Mouse (Mus musculus): Measurements from ENCODE around the gene Ovch2.
"Not testable (repeated sequence)": the region's sequence is repeated elsewhere in the genome, so short reads cannot be mapped to it uniquely, and the experiment has no call there.

The Ovch2 gene

DNA sequence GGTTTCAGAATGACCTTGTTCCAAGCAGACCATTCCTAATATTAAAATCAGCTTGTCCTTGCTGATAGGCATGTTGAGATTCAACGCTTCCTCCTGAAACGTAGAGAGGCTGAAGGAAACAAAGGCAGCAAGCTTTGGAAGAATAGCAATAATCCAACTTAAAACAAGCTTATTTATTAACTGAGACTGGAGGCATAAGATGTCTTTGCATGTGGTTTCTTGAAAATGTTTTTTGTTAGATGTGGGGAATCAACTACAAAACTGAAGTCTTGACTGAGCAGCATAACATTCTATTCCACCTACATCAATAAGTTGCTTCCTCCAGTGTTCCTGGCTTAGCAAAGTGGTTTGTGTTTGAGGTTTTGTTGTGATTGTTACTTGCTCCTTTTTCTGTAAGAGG lies at the start of gene Ovch2:
Gene Ovch2 (minus strand): TSS at position 101 of the 400 bp plus-strand sequence.
- DNase-seq (ENCODE audit: low read depth, low spot score) = no peak

DNA sequence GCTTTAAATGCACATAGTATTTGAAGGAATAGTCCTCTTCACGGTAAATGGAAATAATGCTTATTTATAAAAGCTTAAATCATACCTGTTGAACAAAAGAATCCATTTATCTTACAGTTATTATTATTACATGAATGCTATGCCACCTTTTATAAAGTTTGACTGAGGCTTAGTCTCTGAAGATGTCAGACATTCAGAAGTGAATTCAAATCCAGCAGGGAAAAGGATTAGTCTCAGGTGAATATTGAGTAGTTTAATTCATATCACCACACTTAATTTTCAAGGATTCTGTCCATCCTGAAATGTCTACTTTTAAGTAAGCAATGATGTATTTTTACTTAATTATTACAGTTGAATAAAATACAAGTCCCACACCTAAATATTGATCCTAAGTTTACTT lies 46.4 kb upstream of the Ovch2 start, which contains the start of gene Olfr470:
Gene Olfr470 (minus strand): TSS at position 101 of the 400 bp plus-strand sequence.
- DNase-seq (ENCODE audit: low read depth, low spot score) = not testable (repeated sequence)

- peak; percentile 2 for DNase-seq (ENCODE audit: low read depth, low spot score)
Measured at GRCm38 (mm10) chr7:107841719-107842118, 40.7 kb upstream of the Ovch2 start.

DNA sequence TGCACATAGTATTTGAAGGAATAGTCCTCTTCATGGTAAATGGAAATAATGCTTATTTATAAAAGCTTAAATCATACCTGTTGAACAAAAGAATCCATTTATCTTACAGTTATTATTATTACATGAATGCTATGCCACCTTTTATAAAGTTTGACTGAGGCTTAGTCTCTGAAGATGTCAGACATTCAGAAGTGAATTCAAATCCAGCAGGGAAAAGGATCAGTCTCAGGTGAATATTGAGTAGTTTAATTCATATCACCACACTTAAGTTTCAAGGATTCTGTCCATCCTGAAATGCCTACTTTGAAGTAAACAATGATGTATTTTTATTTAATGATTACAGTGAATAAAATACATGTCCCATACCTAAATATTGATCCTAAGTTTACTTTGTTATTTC lies 24.4 kb upstream of the Ovch2 start, which contains the start of gene Olfr469:
Gene Olfr469 (minus strand): TSS at position 101 of the 400 bp plus-strand sequence.
- not testable (repeated sequence) for DNase-seq (ENCODE audit: low read depth, low spot score)

DNA sequence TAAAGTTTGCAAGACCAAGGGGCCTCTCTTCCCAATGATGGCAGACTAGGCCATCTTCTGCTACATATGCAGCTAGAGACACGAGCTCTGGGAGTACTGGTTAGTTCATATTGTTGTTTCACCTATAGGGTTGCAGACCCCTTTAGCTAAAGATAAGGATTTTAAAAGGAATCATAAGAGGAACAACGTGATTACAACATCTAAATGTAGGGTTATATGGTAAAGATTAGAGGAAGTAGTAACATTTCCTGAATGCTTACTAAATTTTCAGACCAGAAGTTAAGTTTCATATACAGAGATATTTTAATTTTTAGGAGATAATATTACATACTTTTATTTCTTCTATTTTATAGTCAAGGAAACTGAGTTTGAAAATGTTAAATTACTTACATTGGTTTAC lies 22.9 kb upstream of the Ovch2 start:
- not testable (repeated sequence) for DNase-seq (ENCODE audit: low read depth, low spot score)

DNA sequence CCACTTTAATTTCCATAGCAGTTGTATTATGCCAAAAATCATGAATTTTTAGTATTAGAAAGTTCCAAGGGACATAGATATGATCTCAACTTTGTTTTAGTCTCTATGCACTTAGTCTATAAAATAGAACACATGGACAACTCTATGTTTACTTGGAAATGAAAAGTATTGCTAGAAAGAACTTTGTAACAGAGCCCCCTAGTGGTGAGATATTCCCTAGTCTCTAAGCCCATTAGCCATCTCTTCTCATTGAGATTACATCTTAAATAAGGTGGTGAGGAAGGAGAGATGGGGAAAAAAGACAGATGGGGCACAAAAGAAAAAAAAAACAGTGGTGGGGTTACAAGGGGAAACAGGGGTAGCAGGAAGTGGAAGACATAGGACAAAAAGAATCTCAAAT lies 18.4 kb upstream of the Ovch2 start:
- peak; percentile 3 for DNase-seq (ENCODE audit: low read depth, low spot score)

DNA sequence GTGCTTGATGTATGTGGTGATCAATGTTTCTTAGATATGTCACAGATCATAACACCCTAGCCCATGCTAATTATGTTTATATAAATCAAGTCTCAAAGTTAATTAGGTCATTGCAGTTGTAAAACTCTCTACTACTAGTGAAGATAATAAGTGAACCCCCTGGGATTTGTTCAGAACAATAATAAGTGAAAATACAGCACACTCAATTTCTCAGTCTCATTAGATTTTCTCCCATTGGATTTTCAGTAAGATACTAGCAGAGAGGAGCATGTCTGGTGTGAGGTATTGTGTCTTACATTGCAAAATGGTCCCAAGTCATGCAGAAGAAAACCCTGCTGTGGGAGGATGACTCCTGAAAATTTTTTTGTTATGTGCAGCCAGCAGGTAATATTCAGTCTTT lies 11.0 kb upstream of the Ovch2 start, which contains the start of gene Olfr467:
Gene Olfr467 (plus strand): TSS at position 301 of the 400 bp plus-strand sequence.
- no peak for DNase-seq (ENCODE audit: low read depth, low spot score)

DNA sequence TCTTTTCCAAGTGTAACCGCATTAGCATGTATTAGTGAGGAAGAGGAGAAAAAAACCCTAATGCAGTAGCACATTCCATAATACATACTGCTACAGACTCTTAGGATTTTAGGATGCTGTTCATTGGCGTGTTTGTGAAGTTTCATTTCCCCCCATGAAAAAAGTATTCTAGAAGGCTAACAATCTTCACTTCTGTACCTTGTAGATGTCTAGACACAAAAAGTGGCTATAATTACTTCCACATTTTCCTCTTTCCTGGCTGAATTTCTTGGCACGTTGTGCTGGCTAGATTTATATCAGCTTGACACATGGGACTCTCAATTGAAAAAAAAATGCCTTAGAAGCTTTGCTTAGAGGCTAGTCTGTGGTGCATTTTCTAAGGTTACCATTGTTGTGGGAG lies 1.1 kb upstream of the Ovch2 start:
- no peak for DNase-seq (ENCODE audit: low read depth, low spot score)

- no peak for DNase-seq (ENCODE audit: low read depth, low spot score)
Measured at GRCm38 (mm10) chr7:107796500-107796899, 4.5 kb downstream of the Ovch2 start.

GRCm38 (mm10) chr7:107787977-107788620 lies 12.9 kb downstream of the Ovch2 start:
- peak; percentile 40 for DNase-seq (ENCODE audit: low read depth, low spot score)

- peak; percentile 40 for DNase-seq (ENCODE audit: low read depth, low spot score)
Measured at GRCm38 (mm10) chr7:107779611-107780010, 21.4 kb downstream of the Ovch2 start.

GRCm38 (mm10) chr7:107778216-107778615 lies 22.8 kb downstream of the Ovch2 start:
- DNase-seq (ENCODE audit: low read depth, low spot score) = no peak

- DNase-seq (ENCODE audit: low read depth, low spot score) = no peak
Measured at GRCm38 (mm10) chr7:107770812-107771211, 30.2 kb downstream of the Ovch2 start.

DNA sequence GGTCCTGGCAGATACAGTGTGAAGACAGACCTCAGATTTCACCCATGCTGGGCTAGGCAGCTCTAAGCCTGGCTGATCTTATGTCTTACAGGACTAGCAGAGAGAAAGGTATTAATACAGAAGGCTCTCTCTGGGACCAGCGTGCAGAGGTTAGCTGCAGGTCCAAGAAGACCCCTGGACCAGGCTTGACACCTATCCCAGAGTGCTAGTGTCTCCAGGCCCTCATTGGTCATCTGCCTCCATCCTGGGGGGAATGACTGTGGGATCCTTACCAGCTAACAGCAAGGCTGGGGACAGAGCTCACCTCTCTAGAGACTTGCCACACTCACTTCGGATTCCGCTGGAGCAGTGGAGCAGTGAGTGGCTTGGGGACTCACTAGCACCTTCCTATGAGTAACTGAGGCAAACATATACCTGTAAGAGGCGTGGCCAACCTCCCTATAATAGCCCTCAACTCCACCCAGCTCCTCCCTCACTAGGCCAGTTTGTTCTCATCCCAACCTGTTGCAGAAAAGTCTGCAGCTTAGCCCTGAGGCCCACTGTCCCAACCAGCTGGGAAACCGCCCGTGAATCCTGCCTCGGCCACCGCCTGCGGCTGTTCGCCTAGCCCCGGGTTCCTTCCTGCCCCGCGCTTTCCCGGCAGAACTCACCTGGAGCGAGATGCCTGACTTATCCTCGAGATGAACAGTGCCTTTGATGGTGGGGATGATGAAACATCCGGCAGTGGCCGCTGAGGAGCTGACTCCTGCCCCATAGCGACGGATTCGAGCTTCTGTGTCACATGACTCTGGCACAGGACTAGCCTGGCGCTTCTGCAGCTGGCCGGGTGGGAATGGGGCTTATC lies 43.5 kb downstream of the Ovch2 start, which contains the start of gene Cyb5r2:
Gene Cyb5r2 (minus strand): TSS at position 725 of the 844 bp plus-strand sequence.
- DNase-seq (ENCODE audit: low read depth, low spot score) = no peak

DNA sequence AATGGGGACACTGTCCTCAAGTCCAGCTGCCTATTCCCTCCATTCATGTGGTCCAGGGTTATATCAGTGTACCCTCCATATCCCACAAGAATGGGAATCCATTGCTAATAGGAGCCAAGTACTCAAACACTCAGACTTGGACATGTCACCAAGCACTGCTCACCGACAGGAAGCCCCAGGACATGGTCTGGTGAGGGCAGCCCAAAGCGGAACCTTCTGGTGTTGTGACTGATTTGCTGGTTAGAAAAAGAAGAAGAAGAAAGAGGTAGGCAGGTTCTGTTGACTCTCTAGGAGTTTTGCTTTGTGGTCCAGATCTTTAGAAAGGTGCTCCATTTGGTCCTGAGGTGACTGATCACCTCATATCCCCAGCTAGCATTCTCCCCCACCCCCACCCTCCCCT lies 44.3 kb downstream of the Ovch2 start:
- DNase-seq (ENCODE audit: low read depth, low spot score) = no peak

DNA sequence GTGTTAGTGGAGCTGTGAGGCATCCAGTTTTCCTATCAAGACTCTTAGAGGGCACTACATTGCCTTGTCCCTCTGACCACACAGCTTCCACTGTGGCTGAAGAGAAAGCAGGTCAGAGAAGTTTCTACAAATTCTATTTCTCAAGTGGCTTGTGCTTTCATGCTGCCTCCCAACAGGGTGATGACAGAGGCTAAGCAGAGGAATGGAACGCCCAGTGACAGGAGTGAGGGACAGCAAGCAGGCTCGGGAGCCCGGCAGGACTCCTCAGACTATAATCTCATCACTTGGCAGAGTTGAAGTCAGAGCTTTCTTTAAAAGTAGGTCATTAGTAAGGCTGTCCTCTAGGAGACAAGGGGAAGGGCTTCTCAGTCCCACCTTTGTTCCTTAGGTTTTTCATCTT lies 45.1 kb downstream of the Ovch2 start:
- no peak for DNase-seq (ENCODE audit: low read depth, low spot score)

DNA sequence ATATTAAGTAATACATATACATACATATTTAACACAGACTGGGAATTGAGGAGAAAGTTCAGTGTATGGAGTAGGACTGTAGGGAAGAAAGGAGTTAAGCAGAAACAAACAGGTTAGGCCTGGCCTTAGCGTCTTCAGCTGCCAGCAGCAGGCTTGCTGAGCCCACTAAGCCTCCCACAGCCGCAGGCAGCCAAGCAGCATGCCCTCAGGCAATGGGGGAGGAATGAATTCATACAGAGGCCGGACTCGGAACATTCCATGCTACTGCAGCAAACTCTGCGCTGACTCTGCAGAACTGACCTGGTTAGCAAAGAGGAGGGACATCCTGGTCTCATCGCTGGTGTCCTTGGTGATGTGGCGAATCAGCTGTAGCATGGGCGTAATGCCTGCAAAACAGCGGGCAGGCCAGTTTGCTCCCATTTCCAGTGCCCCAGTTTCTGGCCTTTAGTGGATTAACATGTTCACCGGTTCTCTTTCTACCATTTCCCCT lies 48.9 kb downstream of the Ovch2 start:
- no peak for DNase-seq (ENCODE audit: low read depth, low spot score)

DNA sequence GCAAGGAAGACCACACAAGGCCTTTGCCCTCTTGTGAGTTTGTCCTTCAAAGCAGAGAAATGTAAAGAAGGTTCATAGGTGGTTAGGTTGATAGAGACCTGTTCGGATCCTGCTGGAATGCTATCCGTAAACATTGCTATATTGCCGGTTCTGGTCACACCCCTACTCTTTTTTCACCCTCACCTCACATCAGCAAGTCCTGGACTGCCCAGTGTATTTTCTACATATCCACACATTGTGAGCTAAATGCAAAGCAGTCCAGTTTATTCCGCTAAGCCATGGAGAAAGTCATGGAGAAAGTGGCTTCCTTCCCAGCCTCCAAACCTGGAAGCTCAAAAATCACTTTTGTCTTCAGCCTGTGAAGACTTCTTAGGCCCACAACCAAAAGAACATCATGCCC lies 51.3 kb downstream of the Ovch2 start:
- DNase-seq (ENCODE audit: low read depth, low spot score) = no peak

DNA sequence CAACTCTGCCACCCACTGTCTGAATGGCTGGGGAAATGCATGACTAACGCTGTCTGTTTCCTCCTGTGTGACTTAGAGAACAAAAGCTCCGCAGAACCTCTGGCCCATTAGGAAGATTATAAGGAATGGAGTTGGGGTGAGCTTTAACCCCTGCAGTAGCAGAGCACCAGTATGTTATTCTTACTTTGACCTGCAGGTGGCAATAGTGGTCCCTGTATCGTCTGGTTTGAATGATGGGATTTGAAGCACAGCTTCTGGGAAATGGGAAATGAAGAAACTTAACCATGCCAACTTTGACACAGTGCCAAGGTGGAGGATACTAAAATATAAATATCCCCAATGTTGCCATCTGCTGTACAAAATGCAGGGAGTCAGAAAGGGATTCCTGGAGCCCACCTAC lies 51.7 kb downstream of the Ovch2 start:
- DNase-seq (ENCODE audit: low read depth, low spot score) = peak; percentile 63

- DNase-seq (ENCODE audit: low read depth, low spot score) = peak; percentile 74
Measured at GRCm38 (mm10) chr7:107747954-107748353, 53.1 kb downstream of the Ovch2 start.

DNA sequence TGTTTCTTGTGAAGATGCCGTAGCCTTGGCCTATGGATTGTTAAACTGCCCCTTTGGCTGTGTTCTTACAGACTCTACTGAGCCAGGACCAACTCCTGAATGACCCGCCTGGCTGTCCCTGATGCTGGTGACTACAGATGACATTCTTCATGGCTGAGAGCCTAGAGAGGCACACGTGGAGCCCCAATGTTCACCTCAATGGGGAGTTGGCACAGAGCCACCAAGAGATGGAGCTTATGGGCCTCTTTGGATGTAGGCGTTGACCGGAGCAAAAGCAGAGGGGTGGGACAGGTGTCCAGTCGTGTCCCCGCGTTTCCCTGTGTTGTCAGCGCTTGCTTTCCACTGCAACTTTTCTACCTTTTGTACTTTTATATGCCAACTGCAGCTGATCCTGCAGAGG lies 53.5 kb downstream of the Ovch2 start:
- no peak for DNase-seq (ENCODE audit: low read depth, low spot score)

DNA sequence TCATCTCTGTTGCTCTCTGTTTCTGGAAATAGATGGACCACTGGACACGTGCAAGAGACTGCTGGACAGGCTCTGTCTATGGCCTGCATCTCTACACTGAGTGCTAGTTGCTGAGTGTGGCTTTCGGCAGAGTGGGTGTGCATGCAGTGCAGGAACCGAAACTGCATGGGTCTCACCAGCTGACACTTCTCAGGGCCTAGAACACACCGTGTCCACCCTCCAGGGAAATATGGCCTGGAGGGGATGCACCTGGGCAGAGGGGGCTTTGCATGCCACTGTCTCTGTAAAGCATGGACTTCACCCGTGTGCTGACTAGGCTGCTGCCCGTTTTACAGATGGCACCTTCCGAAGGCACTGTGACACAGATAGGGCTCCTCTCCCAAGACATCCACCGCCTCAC lies 55.0 kb downstream of the Ovch2 start:
- DNase-seq (ENCODE audit: low read depth, low spot score) = no peak

Data from CD4-positive, CD25-positive, alpha-beta regulatory T cell, adult 2 months (primary cell).